Mouse (Mus musculus): Measurements from ENCODE around the gene Abcc5. TPM values are rescaled to one million over a fixed set of nuclear protein-coding genes. Genes with fewer than 3 reads are reported as not detected.
A peak's percentile ranks its signal among the peaks of the same experiment; 100 is the strongest.

Abcc5 gene
- polyA plus RNA-seq, 1 experiment, result 577 TPM

DNA sequence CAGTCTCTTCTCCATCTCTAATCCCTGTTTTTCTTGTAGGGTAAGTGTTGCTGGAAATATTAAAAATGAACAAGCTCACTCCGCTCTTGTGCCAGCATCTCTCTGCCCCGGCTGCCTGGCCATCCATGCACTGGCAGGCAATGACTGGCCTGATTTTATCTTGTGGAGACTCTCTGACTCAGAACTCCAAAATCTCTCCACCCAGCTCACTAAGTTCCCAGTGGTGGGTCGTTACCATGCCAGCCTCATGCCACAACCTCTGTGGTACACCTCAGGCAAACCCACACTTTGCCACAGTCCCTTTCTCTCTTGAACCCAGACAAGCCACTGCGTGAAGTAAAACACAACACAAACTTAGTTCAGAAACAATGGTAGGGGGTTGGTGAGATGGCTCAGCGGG is 3.1 kb upstream of the Abcc5 start:
- WGBS, result 90% methylated on average over 5 of the region's 5 CpGs
- Histone ChIP-seq H3K4me1 (ENCODE audit: control insufficient read depth, insufficient read depth, low read length) (peaks cover 3% of the 10 kb centered on the region; the same call in 1 of the 2 replicates), H3K27ac (ENCODE audit: insufficient read depth, low read depth, low read length) (no peak overlapping the region), H3K4me3 (ENCODE audit: insufficient read depth, low read depth, low read length) (no peak overlapping the region)
- TF ChIP-seq POLR2A (IDR thresholded peaks at IDR 0.05; ENCODE audit: insufficient read depth, low read depth, low read length), result no peak
- TF ChIP-seq CTCF (IDR thresholded peaks at IDR 0.05; ENCODE audit: insufficient read depth, low read depth, low read length), result no peak

DNA sequence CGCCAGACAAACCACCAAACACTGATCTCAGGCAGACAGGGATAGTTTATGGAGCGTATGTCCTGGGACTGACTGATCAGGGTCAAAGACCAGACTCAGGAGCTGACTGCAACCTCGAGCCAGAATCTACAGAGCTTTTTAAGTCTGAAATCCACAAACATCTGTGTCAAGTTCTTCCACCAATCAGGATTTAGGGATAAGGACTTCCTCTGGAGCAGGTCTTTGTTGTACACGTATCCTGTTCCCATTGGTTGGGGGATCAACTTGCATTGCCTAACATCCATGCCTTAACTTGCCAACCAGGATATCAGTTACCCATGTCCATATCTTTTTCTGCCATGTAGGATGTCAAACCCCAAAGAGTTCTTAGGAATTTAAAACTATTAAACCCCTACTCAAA is 1.4 kb upstream of the Abcc5 start:
- 87% methylated on average over 4 of the region's 4 CpGs for WGBS
- H3K4me3 ChIP-seq (ENCODE audit: insufficient read depth, low read depth, low read length), result no peak overlapping the region
- H3K4me1 ChIP-seq (ENCODE audit: control insufficient read depth, insufficient read depth, low read length), result peaks cover 3% of the 10 kb centered on the region; the same call in 1 of the 2 replicates
- TF ChIP-seq CTCF (IDR thresholded peaks at IDR 0.05; ENCODE audit: insufficient read depth, low read depth, low read length) (no peak), POLR2A (IDR thresholded peaks at IDR 0.05; ENCODE audit: insufficient read depth, low read depth, low read length) (no peak)
- no peak overlapping the region for H3K27ac ChIP-seq (ENCODE audit: insufficient read depth, low read depth, low read length)

GRCm38 (mm10) chr16:20424719-20425650 is 1.2 kb downstream of the Abcc5 start:
- 33% methylated on average over 10 of the region's 10 CpGs for WGBS
- peak overlapping the region; percentile 97 for H3K4me3 ChIP-seq (ENCODE audit: insufficient read depth, low read depth, low read length)
- H3K4me1 ChIP-seq (ENCODE audit: control insufficient read depth, insufficient read depth, low read length), result peaks cover 3% of the 10 kb centered on the region; the same call in 1 of the 2 replicates
- TF ChIP-seq POLR2A (IDR thresholded peaks at IDR 0.05; ENCODE audit: insufficient read depth, low read depth, low read length) (no peak), CTCF (IDR thresholded peaks at IDR 0.05; ENCODE audit: insufficient read depth, low read depth, low read length) (no peak)
- H3K27ac ChIP-seq (ENCODE audit: insufficient read depth, low read depth, low read length), result no peak overlapping the region

GRCm38 (mm10) chr16:20424226-20424663 is 1.9 kb downstream of the Abcc5 start:
- H3K4me3 ChIP-seq (ENCODE audit: insufficient read depth, low read depth, low read length), result no peak overlapping the region
- 56% methylated on average over 7 of the region's 7 CpGs for WGBS
- H3K27ac ChIP-seq (ENCODE audit: insufficient read depth, low read depth, low read length), result no peak overlapping the region
- TF ChIP-seq POLR2A (IDR thresholded peaks at IDR 0.05; ENCODE audit: insufficient read depth, low read depth, low read length) (no peak), CTCF (IDR thresholded peaks at IDR 0.05; ENCODE audit: insufficient read depth, low read depth, low read length) (no peak)
- H3K4me1 ChIP-seq (ENCODE audit: control insufficient read depth, insufficient read depth, low read length), result peaks cover 3% of the 10 kb centered on the region; the same call in 1 of the 2 replicates

DNA sequence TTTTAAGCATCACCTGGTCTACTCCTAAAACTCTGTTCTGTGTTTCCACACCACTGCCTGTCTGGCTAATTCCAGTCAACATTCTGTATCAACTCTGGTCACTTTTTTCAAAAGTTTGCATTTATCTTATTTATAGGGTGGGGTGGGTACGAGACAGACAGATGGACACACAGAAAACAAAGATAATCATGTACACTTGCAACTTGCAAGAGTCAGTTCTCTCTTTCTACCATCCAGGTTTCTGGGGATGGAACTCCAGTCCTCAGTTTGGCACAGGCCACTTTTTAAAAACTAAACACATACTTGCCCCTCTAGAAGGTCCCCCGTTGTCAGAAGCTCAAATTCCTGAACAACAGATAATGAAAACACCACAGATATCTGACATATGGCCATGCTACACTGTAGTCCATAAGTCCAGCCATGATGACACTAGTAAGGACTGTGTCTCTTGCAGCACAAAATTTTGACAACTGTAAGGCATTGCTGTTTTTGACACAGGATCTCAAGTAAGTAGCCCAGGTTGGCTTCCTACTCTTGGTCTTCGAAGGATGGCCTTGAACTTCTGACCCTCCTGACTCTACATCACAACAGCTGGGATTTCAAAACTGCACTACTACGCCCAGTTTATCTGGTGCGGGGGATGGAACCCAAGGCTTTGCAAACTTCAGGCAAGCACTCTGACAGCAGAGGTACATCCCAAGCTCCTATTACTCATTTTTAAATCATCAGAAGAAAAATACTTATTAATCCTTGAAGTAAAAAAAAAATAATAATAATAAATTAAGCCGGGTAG is 3.1 kb downstream of the Abcc5 start:
- WGBS, result 87% methylated on average over 6 of the region's 6 CpGs
- peaks cover 3% of the 10 kb centered on the region; the same call in 1 of the 2 replicates for H3K4me1 ChIP-seq (ENCODE audit: control insufficient read depth, insufficient read depth, low read length)
- no peak overlapping the region for H3K4me3 ChIP-seq (ENCODE audit: insufficient read depth, low read depth, low read length)
- TF ChIP-seq POLR2A (IDR thresholded peaks at IDR 0.05; ENCODE audit: insufficient read depth, low read depth, low read length), result no peak
- TF ChIP-seq CTCF (IDR thresholded peaks at IDR 0.05; ENCODE audit: insufficient read depth, low read depth, low read length), result no peak
- no peak overlapping the region for H3K27ac ChIP-seq (ENCODE audit: insufficient read depth, low read depth, low read length)

DNA sequence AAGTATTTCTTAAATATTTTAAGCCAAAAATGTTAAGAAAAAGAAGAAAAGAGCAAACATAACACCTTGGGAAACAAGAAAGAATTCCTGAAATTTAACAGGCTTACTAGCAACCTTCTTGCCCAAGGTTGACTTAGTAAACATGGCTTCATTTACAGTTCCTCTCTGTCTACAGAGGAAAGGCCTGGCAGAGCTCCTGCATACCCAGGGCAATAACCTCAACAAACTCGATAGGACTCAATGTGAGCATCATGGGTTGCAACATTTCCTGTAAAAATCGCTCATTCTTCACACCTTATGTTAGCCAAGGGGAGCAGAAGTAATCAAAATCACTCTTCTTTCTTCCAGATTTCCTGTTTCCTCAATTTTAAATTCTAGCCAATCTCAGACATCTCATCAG is 8.1 kb downstream of the Abcc5 start:
- Histone ChIP-seq H3K4me1 (ENCODE audit: control insufficient read depth, insufficient read depth, low read length) (peaks cover 4% of the 10 kb centered on the region; the same call in 1 of the 2 replicates), H3K4me3 (ENCODE audit: insufficient read depth, low read depth, low read length) (no peak overlapping the region), H3K27ac (ENCODE audit: insufficient read depth, low read depth, low read length) (no peak overlapping the region)
- WGBS, result 60% methylated on average over 2 of the region's 2 CpGs
- TF ChIP-seq POLR2A (IDR thresholded peaks at IDR 0.05; ENCODE audit: insufficient read depth, low read depth, low read length), result no peak
- no peak for TF ChIP-seq CTCF (IDR thresholded peaks at IDR 0.05; ENCODE audit: insufficient read depth, low read depth, low read length)

GRCm38 (mm10) chr16:20416262-20416661 is 9.9 kb downstream of the Abcc5 start:
- no peak overlapping the region for H3K27ac ChIP-seq (ENCODE audit: insufficient read depth, low read depth, low read length)
- peaks cover 10% of the 10 kb centered on the region for H3K4me1 ChIP-seq (ENCODE audit: control insufficient read depth, insufficient read depth, low read length)
- TF ChIP-seq CTCF (IDR thresholded peaks at IDR 0.05; ENCODE audit: insufficient read depth, low read depth, low read length) (no peak), POLR2A (IDR thresholded peaks at IDR 0.05; ENCODE audit: insufficient read depth, low read depth, low read length) (no peak)
- no peak overlapping the region for H3K4me3 ChIP-seq (ENCODE audit: insufficient read depth, low read depth, low read length)
- WGBS, result 84% methylated on average over 2 of the region's 2 CpGs

DNA sequence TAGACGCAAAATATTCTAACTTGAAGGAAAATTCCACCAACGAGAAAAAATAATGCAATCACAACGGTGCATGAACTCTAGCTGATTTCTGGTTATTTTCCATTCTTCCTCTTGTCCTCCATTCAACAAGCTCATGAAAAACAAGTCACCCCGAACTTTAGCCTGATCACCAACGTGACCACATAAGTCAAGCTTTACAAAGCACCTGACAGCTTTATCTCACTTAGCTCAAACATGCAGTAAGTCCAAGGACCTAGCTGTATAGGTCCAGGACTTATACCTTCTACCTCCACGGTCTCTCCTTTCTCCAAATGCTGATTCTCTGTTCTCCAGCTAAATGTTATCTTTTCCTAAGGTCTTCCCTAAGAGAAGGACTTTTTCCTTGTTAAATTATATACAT is 10.4 kb downstream of the Abcc5 start:
- TF ChIP-seq POLR2A (IDR thresholded peaks at IDR 0.05; ENCODE audit: insufficient read depth, low read depth, low read length) (no peak), CTCF (IDR thresholded peaks at IDR 0.05; ENCODE audit: insufficient read depth, low read depth, low read length) (no peak)
- no peak overlapping the region for H3K27ac ChIP-seq (ENCODE audit: insufficient read depth, low read depth, low read length)
- WGBS, result 82% methylated on average over 6 of the region's 6 CpGs
- no peak overlapping the region for H3K4me3 ChIP-seq (ENCODE audit: insufficient read depth, low read depth, low read length)
- peaks cover 12% of the 10 kb centered on the region for H3K4me1 ChIP-seq (ENCODE audit: control insufficient read depth, insufficient read depth, low read length)
